Mouse (Mus musculus) CD4-positive, CD25-positive, alpha-beta regulatory T cell, adult 2 months (primary cell): ENCODE measurements around the gene Gm7954.
"Not testable (repeated sequence)": the region's sequence is repeated elsewhere in the genome, so short reads cannot be mapped to it uniquely, and the experiment has no call there.

Experiments used
- DNase-seq: peaks from one replicate; pipeline ENCODE4 v3.0.0-alpha.2; 2012; ENCODE audit warnings: low read depth, low spot score

Gm7954 gene

DNA sequence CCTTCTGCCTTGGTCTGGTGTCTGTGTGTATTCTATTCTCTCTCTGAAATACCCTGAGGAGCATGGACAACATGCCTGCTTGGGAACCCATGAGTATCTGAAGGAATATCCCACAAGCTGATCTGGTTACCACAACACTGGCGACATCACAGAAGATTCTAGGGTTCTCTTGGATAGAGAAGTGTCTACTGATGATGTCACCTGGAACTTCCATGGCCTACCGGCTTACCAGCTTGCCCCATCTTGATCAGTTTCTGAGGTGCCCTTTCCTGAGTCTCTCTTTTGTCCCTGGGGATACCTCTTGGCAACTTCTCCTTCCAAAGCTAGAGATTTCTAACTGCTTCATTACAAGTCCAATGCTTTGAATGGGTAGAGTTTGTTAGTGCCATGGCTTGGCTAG, at the start of gene Gm7954:
TSS of gene Gm7954 (minus strand) at position 101 of the 400 bp plus-strand sequence.
- DNase-seq, result not testable (repeated sequence)

- not testable (repeated sequence) for DNase-seq
Observed at GRCm38 (mm10) chr14:41489385-41489784, 36.1 kb upstream of the Gm7954 start, which contains the start of gene Gm3486. TSS of gene Gm3486 (minus strand) at chr14:41489485.

- DNase-seq, result not testable (repeated sequence)
Observed at GRCm38 (mm10) chr14:41425393-41426075, 27.8 kb downstream of the Gm7954 start.

DNA sequence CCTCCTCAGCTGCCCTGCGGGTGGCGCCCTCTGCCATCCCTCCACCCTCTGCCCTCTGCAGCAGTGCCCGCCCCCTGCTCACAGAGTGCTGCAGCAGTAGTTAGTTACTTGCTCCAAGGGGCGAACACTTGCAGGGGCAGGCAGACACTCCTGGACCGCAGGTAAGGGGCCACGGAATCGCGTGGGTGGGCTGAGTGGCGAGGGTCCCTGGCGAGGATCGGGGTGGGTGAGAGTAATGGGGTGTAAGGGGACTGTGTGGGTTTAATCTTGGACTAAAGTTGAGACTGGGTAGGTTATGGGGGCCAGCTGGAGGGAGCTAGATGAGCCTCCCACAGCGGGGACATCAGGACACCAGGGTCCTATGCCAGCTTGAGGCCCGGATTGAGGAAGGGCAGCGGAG, 28.6 kb downstream of the Gm7954 start:
- DNase-seq, result not testable (repeated sequence)

DNA sequence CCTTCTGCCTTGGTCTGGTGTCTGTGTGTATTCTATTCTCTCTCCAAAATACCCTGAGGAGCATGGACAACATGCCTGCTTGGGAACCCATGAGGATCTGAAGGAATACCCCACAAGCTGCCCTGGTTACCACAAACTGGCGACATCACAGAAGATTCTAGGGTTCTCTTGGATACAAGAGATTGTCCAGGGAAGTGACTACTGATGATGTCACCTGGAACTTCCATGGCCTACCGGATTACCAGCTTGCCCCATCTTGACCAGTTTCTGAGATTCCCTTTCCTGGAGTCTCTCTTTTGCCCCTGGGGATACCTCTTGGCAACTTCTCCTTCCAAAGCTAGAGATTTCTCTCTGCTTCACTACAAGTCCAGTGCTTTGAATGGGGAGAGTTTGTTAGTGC, 45.1 kb downstream of the Gm7954 start, which contains the start of gene Gm6482:
TSS of gene Gm6482 (minus strand) at position 101 of the 400 bp plus-strand sequence.
- DNase-seq, result not testable (repeated sequence)
